Mouse (Mus musculus) spleen, postnatal 36 days (tissue): ENCODE results near the gene Olfr1437.
"Not testable (repeated sequence)": the region's sequence is repeated elsewhere in the genome, so short reads cannot be mapped to it uniquely, and the experiment has no call there.

Experiments used
- DNase-seq, 2 experiments: peaks; one replicate each; pipeline ENCODE4 v3.0.0; 2022; ENCODE audit warnings: low spot score in 2 of 2, mixed read lengths in 1 of 2

Olfr1437 gene

DNA sequence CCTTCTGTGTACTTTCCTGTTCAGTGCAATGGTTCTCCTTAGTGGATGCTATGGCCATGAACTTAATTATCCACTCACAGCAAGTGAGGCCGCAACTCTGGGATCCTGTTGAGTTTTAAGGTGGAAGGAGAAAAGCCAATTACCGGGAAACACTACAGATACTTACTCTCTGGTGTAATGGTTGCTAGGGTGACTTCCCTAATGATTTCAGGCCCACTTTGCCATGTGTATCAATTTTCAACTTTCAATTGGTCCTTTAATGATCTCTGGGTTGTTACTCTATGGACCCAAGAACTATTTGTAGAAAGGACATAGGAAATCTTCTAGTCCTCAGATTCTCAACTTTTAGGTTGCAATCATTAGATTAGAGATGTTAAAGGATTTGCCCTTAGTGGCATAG is at the start of gene Olfr1437:
Gene Olfr1437 (minus strand): TSS at position 101 of the 400 bp plus-strand sequence.
- no peak for DNase-seq

DNA sequence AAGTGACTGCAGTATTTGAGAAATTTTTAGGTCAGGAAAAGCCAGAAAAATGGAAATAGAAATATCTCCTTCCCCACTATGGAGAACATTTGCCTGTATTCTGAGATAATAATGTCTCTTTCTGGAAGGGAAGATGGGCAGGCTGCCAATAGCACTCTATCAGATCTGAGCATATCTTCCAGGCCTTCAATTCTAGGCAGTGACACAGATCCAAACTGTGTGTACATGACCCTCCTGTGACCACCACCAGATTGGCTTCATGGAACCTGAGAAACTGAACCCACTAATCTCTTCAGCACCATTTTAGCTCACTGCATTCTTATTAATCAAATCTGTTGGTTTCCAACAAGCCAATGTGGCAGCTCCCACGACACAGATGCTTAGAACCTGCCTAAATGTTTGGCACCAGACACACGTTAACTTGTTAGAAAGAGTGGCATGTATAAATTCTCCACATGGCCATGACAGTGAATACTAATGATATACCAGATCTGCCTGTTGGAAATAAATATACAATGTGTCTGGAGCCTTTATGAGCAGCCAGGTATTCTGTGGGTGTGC is 49.6 kb upstream of the Olfr1437 start:
- DNase-seq, result no peak

DNA sequence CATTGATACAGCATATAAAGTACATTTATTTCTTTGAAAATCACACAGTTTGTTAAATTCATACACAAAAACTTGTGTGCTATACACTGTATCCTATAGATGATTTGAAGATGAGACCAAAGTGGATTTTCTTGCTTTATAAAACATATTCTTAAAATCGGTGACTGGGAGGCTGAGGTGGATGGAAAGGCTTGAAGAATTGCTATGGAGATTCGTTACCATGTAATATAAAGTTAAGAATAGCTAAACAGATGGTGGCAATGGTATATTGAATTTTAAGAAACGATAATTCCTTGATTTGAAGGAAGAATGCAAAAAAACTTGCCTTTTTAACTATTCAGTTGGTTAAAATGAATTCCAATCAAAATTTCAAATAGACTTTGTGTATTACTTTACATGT is 48.1 kb upstream of the Olfr1437 start:
- no peak for DNase-seq

DNA sequence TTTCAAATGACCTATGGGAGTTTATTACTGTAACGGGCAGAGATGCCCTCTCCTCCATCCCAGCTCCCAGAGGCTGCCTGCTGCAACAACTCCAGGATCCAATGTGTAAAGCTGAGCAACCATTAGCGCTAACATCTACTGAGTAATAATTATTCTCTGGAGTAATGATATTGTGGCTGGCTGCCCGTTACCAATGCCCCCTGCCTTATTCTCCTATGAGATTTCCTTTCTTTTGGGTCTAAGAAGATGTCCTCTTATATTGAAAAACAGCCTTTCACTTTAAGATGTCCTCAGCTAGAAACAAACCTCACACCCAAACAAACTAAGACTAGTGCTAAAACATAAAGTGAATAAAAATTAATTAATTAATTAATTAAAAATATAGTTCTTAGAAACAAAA is 10.9 kb upstream of the Olfr1437 start, which contains the start of gene Olfr1438-ps1:
Gene Olfr1438-ps1 (minus strand): TSS at position 101 of the 400 bp plus-strand sequence.
- DNase-seq, result no peak

DNA sequence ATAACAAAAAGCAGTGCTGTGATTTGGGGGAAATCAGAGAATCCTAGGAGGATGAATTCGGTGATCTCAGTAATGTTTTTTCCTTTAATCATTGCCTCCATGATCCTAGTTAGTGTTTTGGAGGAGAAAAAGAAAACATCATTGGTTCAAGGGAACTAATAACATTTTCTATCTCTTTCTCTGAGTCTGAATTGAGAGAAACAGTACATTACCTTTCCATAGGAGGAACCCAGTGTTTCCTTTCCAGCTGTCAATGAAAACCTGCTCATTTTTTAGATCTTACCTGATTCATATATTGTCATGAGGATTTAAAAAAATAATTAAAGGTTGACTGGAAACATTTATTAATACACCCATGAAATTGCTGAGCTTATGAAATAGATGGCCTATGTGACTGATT is 25.9 kb downstream of the Olfr1437 start, which contains the start of gene Olfr1436:
Gene Olfr1436 (minus strand): TSS at position 101 of the 400 bp plus-strand sequence.
- not testable (repeated sequence) for DNase-seq

DNA sequence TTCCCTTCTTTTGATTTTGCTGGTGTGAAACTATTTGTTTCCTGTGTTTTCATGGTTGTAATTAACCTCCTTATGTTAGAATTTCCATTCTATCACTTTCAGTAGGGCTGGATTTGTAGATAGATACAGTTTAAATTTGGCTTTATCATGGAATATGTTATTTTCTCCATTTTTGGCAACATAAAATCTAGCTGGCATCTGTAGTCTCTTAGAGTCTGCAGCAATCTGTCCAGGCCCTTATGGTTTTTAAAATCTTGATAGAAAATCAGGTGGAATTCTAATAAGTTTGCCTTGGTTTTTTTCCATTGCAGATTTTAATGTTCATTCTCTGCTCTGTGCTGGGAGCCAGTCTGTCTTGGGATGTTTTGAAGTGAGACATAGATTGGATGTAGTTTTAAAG is 31.9 kb downstream of the Olfr1437 start:
- no peak for DNase-seq

DNA sequence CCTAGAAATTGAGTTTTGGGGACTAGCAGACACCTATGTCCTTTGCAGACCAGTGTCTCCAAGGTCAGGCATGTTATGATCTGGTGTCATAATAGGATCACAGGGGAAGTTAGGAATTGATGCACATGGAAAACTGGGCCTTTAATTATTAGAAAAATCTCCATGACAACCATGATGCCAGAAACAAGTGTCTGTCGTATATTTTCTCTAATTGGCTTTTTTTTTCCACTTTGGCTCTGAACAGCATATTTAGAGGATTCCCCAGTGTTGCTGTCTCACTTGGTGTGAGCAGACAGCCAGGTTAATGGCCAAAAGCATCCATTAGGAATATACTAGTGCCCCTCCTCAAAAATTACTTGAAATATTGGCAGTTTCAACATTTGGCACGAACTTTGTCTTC is 45.3 kb downstream of the Olfr1437 start, which contains the start of gene Olfr1434:
Gene Olfr1434 (plus strand): TSS at position 301 of the 400 bp plus-strand sequence.
- DNase-seq, result no peak
